Mouse (Mus musculus) lung, adult 18-20 months (tissue): ENCODE results near the gene Rtn4rl2.
"Not testable (repeated sequence)": the region's sequence is repeated elsewhere in the genome, so short reads cannot be mapped to it uniquely, and the experiment has no call there.

Source experiments
- DNase-seq, 2 experiments: peaks; one replicate each; pipeline ENCODE4 v3.0.0; 2022; ENCODE audit warnings: mixed read lengths in 2 of 2

Gene Rtn4rl2

GRCm38 (mm10) chr2:84886234-84886731 is at the start of gene Rtn4rl2:
Gene Rtn4rl2 (minus strand): TSS chr2:84886710.
- no peak for DNase-seq

- no peak for DNase-seq
Observed at GRCm38 (mm10) chr2:84935065-84935464, 48.6 kb upstream of the Rtn4rl2 start.

- no peak for DNase-seq
Observed at GRCm38 (mm10) chr2:84934649-84935007, 48.1 kb upstream of the Rtn4rl2 start.

GRCm38 (mm10) chr2:84933992-84934648 is 47.6 kb upstream of the Rtn4rl2 start:
- no peak for DNase-seq

- no peak for DNase-seq
Observed at GRCm38 (mm10) chr2:84930186-84930585, 43.7 kb upstream of the Rtn4rl2 start.

- DNase-seq, result no peak
Observed at GRCm38 (mm10) chr2:84919601-84920108, 33.1 kb upstream of the Rtn4rl2 start.

- no peak for DNase-seq
Observed at GRCm38 (mm10) chr2:84918188-84918587, 31.7 kb upstream of the Rtn4rl2 start.

- DNase-seq, result peak; percentile 77 to 86
Observed at GRCm38 (mm10) chr2:84916548-84917320, 30.2 kb upstream of the Rtn4rl2 start.

GRCm38 (mm10) chr2:84915330-84915729 is 28.8 kb upstream of the Rtn4rl2 start:
- peak; percentile 76 to 80 for DNase-seq

- no peak for DNase-seq
Observed at GRCm38 (mm10) chr2:84913881-84914280, 27.4 kb upstream of the Rtn4rl2 start.

GRCm38 (mm10) chr2:84912722-84913121 is 26.2 kb upstream of the Rtn4rl2 start:
- DNase-seq, result peak in 1 of 2 experiments; percentile 25

GRCm38 (mm10) chr2:84896686-84897085 is 10.2 kb upstream of the Rtn4rl2 start:
- not testable (repeated sequence) for DNase-seq

- DNase-seq, result peak in 1 of 2 experiments; percentile 73
Observed at GRCm38 (mm10) chr2:84895495-84896198, 9.1 kb upstream of the Rtn4rl2 start.

- DNase-seq, result no peak
Observed at GRCm38 (mm10) chr2:84893359-84893758, 6.8 kb upstream of the Rtn4rl2 start.

GRCm38 (mm10) chr2:84890045-84890340 is 3.5 kb upstream of the Rtn4rl2 start:
- DNase-seq, result peak; percentile 77 to 82

- DNase-seq, result no peak
Observed at GRCm38 (mm10) chr2:84889316-84890044, 3.0 kb upstream of the Rtn4rl2 start.

- peak; percentile 78 to 84 for DNase-seq
Observed at GRCm38 (mm10) chr2:84888657-84889315, 2.3 kb upstream of the Rtn4rl2 start.

- DNase-seq, result peak; percentile 28 to 43
Observed at GRCm38 (mm10) chr2:84887411-84888271, 1.1 kb upstream of the Rtn4rl2 start.

GRCm38 (mm10) chr2:84886821-84887281 is 341 bp upstream of the Rtn4rl2 start:
- peak in 1 of 2 experiments; percentile 34 for DNase-seq

GRCm38 (mm10) chr2:84885084-84886055 is 1.1 kb downstream of the Rtn4rl2 start:
- no peak for DNase-seq
